Mouse (Mus musculus): Measurements from ENCODE around the gene Etnk1.

DNA sequence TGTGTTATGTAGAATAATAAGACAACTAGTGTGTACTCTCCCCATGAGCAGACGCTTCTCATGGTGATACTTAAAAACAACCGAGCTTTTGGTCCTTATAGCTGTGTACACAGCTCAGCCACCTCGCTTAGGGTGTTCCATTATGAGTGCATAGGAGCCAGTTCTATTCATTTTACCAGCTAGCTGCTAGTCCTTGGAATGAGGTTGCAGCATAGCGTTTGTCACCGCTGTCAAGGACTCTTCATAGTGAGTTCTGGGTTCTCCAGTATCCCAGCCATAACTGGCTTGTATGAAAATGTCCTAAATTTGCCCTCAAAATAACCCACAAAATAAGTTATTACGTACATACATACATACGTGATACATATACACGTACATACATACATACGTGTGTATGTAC lies 9.1 kb downstream of the Etnk1 start:
- TF ChIP-seq CTCF (IDR thresholded peaks at IDR 0.05; ENCODE audit: low read depth, low read length) (no peak), GATA1 (IDR thresholded peaks at IDR 0.05; ENCODE audit: borderline replicate concordance, low read length) (no peak), POLR2AphosphoS5 (IDR thresholded peaks at IDR 0.05; ENCODE audit: insufficient replicate concordance, low read depth, low read length) (no peak)
